Mouse (Mus musculus): Measurements from ENCODE around the gene Tpo. TPM values are rescaled to one million over a fixed set of nuclear protein-coding genes. Genes with fewer than 3 reads are reported as not detected.

Tpo gene
- polyA plus RNA-seq, 1 experiment, result not detected

- H3K4me1 ChIP-seq (ENCODE audit: control insufficient read depth, insufficient read depth, low read length), result no peaks in the 10 kb centered on the region
- H3K27ac ChIP-seq (ENCODE audit: insufficient read depth, low read length), result no peak overlapping the region
- no peak overlapping the region for H3K4me3 ChIP-seq (ENCODE audit: insufficient read depth, low read length)
- TF ChIP-seq CTCF (IDR thresholded peaks at IDR 0.05; ENCODE audit: borderline replicate concordance, insufficient read depth, low read length), result no peak
- TF ChIP-seq POLR2A (IDR thresholded peaks at IDR 0.05; ENCODE audit: low read depth, low read length), result no peak
Measured at GRCm38 (mm10) chr12:30159788-30160187, 27.4 kb upstream of the Tpo start.

- Histone ChIP-seq H3K4me3 (ENCODE audit: insufficient read depth, low read length) (no peak overlapping the region), H3K4me1 (ENCODE audit: control insufficient read depth, insufficient read depth, low read length) (no peaks in the 10 kb centered on the region), H3K27ac (ENCODE audit: insufficient read depth, low read length) (no peak overlapping the region)
- TF ChIP-seq CTCF (IDR thresholded peaks at IDR 0.05; ENCODE audit: borderline replicate concordance, insufficient read depth, low read length) (no peak), POLR2A (IDR thresholded peaks at IDR 0.05; ENCODE audit: low read depth, low read length) (no peak)
Measured at GRCm38 (mm10) chr12:30154079-30154673, 21.8 kb upstream of the Tpo start.

- Histone ChIP-seq H3K4me1 (ENCODE audit: control insufficient read depth, insufficient read depth, low read length) (no peaks in the 10 kb centered on the region), H3K27ac (ENCODE audit: insufficient read depth, low read length) (no peak overlapping the region), H3K4me3 (ENCODE audit: insufficient read depth, low read length) (no peak overlapping the region)
- TF ChIP-seq CTCF (IDR thresholded peaks at IDR 0.05; ENCODE audit: borderline replicate concordance, insufficient read depth, low read length), result no peak
Measured at GRCm38 (mm10) chr12:30142085-30142484, 9.7 kb upstream of the Tpo start.

GRCm38 (mm10) chr12:30129411-30129716 lies 3.1 kb downstream of the Tpo start:
- Histone ChIP-seq H3K4me1 (ENCODE audit: control insufficient read depth, insufficient read depth, low read length) (no peaks in the 10 kb centered on the region), H3K27ac (ENCODE audit: insufficient read depth, low read length) (no peak overlapping the region), H3K4me3 (ENCODE audit: insufficient read depth, low read length) (no peak overlapping the region)
- TF ChIP-seq POLR2A (IDR thresholded peaks at IDR 0.05; ENCODE audit: low read depth, low read length) (no peak), CTCF (IDR thresholded peaks at IDR 0.05; ENCODE audit: borderline replicate concordance, insufficient read depth, low read length) (no peak)

GRCm38 (mm10) chr12:30128561-30129410 lies 3.6 kb downstream of the Tpo start:
- H3K4me1 ChIP-seq (ENCODE audit: control insufficient read depth, insufficient read depth, low read length), result no peaks in the 10 kb centered on the region
- H3K4me3 ChIP-seq (ENCODE audit: insufficient read depth, low read length), result no peak overlapping the region
- H3K27ac ChIP-seq (ENCODE audit: insufficient read depth, low read length), result no peak overlapping the region
- TF ChIP-seq POLR2A (IDR thresholded peaks at IDR 0.05; ENCODE audit: low read depth, low read length) (no peak), CTCF (IDR thresholded peaks at IDR 0.05; ENCODE audit: borderline replicate concordance, insufficient read depth, low read length) (no peak)

- TF ChIP-seq POLR2A (IDR thresholded peaks at IDR 0.05; ENCODE audit: low read depth, low read length) (no peak), CTCF (IDR thresholded peaks at IDR 0.05; ENCODE audit: borderline replicate concordance, insufficient read depth, low read length) (no peak)
- Histone ChIP-seq H3K27ac (ENCODE audit: insufficient read depth, low read length) (no peak overlapping the region), H3K4me3 (ENCODE audit: insufficient read depth, low read length) (no peak overlapping the region), H3K4me1 (ENCODE audit: control insufficient read depth, insufficient read depth, low read length) (no peaks in the 10 kb centered on the region)
Measured at GRCm38 (mm10) chr12:30122347-30122746, 10.1 kb downstream of the Tpo start.

- Histone ChIP-seq H3K27ac (ENCODE audit: insufficient read depth, low read length) (no peak overlapping the region), H3K4me1 (ENCODE audit: control insufficient read depth, insufficient read depth, low read length) (no peaks in the 10 kb centered on the region), H3K4me3 (ENCODE audit: insufficient read depth, low read length) (no peak overlapping the region)
- TF ChIP-seq POLR2A (IDR thresholded peaks at IDR 0.05; ENCODE audit: low read depth, low read length), result no peak
- no peak for TF ChIP-seq CTCF (IDR thresholded peaks at IDR 0.05; ENCODE audit: borderline replicate concordance, insufficient read depth, low read length)
Measured at GRCm38 (mm10) chr12:30112271-30112670, 20.2 kb downstream of the Tpo start.

- Histone ChIP-seq H3K4me3 (ENCODE audit: insufficient read depth, low read length) (no peak overlapping the region), H3K4me1 (ENCODE audit: control insufficient read depth, insufficient read depth, low read length) (no peaks in the 10 kb centered on the region), H3K27ac (ENCODE audit: insufficient read depth, low read length) (no peak overlapping the region)
- TF ChIP-seq POLR2A (IDR thresholded peaks at IDR 0.05; ENCODE audit: low read depth, low read length) (no peak), CTCF (IDR thresholded peaks at IDR 0.05; ENCODE audit: borderline replicate concordance, insufficient read depth, low read length) (no peak)
Measured at GRCm38 (mm10) chr12:30109646-30110605, 22.5 kb downstream of the Tpo start.

- no peak for TF ChIP-seq CTCF (IDR thresholded peaks at IDR 0.05; ENCODE audit: borderline replicate concordance, insufficient read depth, low read length)
- no peak for TF ChIP-seq POLR2A (IDR thresholded peaks at IDR 0.05; ENCODE audit: low read depth, low read length)
- H3K4me1 ChIP-seq (ENCODE audit: control insufficient read depth, insufficient read depth, low read length), result no peaks in the 10 kb centered on the region
- no peak overlapping the region for H3K4me3 ChIP-seq (ENCODE audit: insufficient read depth, low read length)
- no peak overlapping the region for H3K27ac ChIP-seq (ENCODE audit: insufficient read depth, low read length)
Measured at GRCm38 (mm10) chr12:30102891-30103565, 29.4 kb downstream of the Tpo start.

Measured in embryonic fibroblast, embryonic 13.5 days (primary cell).